Mouse (Mus musculus): ENCODE results near the gene Ppp1r9a. TPM values are rescaled to one million over a fixed set of nuclear protein-coding genes. Genes with fewer than 3 reads are reported as not detected.

The Ppp1r9a gene
- total RNA-seq, 4 experiments from 2014 or later, result 10.7 to 15.0 (median 12.8) TPM

DNA sequence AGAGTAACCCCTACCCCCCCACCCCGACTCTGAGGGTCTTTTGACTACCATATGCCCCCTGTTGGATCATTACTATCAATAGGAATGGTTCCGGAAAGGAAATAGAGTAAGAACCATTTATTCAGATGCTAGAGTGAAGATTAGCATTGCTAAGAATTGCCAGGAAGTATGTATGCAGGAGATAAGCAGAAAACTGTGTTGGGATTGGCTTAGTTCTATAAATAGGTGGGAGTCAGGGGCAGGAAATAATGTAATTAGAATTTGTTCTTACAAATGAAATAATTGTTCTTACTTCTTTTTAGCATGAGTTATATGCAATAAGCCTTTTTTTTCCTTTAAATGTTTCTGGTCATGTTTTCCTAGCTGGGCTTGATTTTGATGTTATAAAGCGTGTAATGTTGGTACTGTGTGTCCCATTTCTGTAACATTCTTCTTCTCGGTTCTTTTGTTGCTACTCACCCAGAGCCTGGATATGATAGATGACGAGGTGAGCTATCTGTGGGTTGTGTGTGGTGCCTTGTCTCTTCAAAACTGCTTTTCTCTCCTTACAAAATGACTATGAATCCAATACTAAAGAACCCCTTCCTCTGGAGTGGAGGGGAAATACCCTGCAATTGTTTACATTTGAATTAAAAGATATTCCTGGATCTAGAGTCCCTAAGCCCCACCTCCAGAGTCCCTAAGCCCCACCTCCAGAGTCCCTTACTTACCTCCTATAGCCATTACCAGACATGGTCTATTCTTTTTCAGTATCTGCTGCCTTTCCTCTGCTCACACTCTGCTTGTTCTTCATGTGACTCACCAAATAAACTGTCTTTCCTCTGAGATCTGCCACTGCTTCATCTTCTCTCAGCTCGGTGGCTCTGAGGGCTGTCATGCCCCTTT lies 254.1 kb downstream of the Ppp1r9a start:
- no peak for DNase-seq (ENCODE audit: low spot score)

DNA sequence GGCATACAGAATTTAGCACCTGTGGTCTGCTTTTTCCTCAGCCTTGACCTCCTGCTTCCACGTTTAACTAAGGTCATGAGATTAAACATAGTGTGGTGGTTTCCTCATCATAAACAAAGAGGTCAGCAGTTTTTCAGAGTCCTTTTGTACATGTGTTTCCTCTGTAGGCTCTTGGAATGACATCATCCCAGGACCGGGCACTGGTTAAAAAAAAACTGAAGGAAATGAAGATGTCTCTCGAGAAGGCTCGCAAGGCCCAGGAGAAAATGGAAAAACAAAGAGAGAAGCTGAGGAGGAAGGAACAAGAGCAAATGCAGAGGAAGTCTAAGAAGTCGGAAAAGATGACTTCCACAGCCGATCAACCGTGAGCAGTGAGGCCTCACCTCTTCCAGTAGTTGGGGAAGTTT lies 256.7 kb downstream of the Ppp1r9a start:
- DNase-seq (ENCODE audit: low spot score), result peak; percentile 16

DNA sequence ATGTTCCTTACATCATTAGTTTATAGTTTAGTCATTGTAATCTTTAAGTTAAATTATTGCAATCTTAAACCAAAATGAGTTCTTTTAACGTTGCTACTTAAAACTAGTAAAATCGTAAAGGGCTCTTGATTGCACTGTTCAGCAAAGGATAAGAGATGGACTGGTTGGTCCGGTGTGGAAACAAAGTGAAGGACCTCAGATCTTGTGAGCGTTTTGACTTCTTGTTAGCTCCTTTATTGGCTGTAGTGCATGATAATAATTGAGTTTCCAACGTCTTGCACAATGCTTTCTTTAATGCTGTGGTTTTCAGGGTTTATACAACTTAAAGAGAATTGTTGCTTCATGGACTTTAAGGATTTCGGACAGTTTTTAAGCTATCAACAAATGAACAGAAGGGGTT lies 259.3 kb downstream of the Ppp1r9a start:
- DNase-seq (ENCODE audit: low spot score), result no peak

DNA sequence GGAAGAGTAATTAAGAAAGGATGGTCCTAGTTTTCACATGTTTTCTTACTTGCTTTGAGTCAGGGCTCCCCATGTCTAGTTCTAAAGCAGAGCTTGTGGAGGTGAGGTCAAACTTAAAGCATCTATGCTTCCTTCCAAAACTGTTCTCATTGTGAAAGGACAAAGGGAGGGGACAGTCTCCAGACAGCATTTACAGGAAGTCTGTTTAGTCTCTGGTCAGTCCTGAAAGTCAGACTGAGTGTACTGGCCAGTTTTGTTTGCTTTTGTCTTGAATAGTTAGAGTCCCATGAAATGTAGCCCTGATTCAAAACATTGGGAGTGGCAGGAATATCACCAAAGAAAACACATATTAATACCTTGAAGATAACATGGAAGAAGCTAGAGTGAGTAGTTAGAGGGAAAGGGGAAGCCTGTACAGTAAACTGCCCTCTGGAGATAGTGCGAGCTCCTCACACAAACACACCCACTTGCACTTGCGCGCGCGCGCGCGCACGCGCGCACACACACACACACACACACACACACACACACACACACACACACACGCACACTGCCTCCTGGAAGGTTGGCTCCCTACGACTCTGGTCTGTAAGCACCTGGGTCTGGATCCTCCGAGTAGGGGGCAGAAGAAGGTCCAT lies 260.9 kb downstream of the Ppp1r9a start:
- DNase-seq (ENCODE audit: low spot score), result no peak

DNA sequence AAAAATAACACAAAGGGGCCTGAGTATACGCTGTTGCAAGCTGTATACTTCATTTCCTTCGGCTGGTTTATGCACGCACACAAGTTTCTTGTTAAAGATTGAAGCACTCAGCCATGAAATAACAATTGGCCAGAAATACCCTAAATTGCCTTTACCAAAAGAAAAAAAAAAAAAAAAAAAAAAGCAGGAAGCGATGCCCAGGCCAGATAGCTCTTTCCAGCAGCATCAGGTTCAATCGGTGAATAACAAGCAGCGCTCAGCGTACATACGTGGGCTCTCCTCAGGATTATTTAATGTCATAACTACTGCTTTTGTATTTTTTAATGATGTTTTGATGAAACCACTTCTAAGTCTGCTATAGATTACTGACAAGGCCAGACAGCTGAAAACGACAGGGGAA lies 262.1 kb downstream of the Ppp1r9a start:
- DNase-seq (ENCODE audit: low spot score), result no peak

DNA sequence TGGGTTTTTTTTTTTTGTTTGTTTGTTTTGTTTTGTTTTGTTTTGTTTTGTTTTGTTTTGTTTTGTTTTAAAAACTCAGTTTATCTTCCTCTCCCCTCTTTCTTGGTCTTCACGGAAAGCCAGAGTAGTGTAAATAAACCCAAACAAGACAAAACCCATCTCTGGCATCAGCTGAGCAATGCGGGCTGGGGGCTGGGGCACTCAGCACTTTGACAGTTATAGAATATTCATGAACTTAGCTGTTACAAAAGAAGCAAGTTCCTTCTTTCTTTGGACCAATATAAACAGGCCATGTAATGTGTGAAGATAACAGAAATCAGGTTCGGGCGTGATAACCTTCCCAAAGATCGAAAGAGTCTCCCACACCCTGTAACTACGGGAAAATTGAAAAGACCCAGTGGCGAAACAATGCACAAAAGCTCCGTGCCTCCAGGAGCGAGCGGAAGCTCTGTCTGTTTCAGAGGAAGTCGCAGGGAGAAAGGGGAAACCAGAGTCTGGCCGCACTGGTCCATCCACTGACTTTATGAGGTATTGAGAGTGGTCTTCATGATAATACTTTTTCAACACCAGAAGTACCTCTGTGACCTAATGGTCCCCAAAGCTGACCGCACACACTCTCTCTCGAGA lies 264.4 kb downstream of the Ppp1r9a start:
- peak; percentile 13 for DNase-seq (ENCODE audit: low spot score)

DNA sequence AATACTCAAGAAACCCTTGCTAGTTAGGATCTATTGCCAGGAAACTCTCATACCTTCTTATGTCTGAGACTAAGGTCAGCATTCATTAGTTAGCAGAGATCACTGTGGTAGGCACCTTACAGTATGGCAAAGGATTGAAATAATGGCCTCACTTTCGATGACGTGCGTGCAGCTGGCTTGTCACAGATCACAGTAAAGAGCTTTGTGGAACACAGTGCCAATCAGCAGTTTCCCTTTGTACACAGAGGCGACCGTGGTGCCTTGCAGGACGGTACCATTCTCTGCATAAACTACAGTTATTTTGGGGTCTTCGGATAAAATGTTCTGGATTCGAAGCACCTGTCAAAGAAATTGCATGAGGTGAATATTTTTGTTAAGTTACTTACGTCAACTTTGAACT lies 265.4 kb downstream of the Ppp1r9a start:
- no peak for DNase-seq (ENCODE audit: low spot score)

DNA sequence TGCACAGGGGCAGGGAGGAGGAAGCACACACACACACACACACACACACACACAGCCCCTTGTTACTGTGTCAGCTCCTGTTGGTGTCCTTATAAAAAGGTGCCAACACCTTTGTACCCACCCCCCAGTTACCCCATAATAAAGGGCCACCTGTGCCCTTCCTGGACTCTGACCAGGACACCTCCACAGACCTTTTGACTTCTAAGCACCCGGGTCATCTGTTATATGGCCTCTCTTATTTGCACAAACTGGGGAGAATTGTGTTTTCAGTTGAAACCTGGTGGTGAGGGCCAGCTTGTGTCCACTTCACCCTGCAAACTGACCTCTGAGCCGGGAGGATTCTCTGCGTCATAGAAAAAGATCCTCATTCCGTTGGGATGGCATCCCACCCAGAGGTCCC lies 268.7 kb downstream of the Ppp1r9a start:
- no peak for DNase-seq (ENCODE audit: low spot score)

DNA sequence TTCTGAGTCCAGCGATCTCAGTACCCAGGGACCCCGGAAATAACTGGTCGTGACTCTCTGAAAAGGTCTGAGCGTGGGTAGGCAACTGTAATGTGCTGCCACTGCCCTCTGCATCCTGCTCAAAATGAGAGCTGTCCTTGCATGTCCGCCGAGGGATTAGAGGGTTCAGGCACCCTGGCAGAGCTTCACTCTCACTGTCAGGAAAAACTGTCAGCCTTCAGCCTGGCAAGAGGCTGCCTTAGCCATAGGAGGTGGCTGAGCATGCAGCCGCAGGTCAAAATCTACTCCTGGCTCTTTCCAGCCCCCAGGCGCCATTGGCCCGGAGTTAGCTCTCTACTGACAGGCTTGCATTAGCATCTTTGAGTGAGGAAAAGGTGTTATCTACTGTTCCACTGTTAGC lies 269.9 kb downstream of the Ppp1r9a start:
- no peak for DNase-seq (ENCODE audit: low spot score)

DNA sequence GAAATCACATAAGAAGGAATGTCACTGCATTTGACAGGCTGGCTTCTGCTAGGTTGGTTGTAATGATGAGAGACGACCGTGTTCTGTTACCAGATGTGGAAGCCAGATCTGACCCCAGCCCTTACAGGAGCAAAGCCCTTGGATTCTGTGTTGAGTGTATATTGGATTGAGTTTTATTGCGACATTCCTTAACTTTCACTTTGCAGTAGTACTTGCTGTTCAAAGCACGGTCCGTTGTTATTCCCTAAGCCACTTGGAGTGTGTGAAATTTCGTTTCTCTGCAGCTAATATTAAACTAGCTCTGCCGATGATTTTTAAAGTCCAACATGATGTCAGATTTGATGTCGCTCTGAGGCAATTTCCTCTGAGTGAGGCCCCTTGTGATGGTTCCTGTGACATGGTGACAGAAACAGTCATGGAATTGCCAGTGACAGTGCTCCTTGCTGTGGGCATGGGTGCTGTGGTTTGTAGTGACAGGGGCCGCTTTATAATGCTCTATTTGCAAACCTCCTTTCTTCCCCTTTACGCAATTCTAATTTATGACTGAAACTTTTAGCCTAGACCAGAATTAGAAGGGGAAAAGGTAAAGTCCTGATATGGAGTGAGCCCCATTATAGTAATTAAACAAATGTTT lies 271.6 kb downstream of the Ppp1r9a start:
- no peak for DNase-seq (ENCODE audit: low spot score)

DNA sequence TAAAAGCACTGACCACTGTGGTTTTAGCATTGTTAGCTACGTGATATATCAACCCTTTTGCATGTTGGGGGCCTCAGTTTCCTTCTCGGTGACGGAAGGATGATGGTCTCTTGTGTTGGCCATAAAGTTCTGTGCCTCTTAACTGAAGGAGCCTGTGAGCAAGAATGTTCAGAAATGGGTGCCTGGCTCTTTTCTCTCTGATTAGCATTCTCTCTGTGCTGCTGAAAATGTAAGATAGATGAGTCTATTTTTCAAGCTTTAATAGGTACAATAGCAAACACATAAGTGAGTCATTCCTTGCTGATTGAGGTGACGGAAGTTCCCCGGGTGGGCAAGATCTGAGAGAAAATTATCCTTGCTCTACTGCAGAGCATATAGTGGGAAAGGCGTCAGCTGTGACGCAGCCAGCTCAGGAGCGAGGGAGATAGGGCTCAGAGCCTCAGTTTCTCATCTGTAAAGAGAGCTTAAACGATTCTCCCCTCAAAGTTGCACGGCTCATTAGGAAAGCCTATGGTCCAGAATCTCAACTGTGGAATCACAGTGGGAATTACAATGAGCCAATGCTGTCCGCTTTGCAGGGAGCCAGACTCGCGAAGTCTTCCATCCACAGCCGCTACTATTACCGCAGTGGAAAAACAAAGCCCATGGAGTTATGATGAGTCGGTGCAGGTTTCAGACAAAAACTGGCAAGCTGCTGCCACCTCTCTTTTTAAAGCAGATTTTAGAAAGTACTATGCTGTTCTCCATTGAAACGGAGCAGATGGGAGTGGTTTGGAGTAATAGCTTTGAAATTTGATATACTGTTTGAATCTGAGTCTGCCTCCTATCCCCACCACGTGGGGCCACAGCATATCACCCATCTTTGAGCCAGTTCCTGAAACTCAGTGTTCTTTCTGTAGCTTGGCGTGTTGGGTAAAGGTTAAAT lies 275.5 kb downstream of the Ppp1r9a start:
- DNase-seq (ENCODE audit: low spot score), result no peak

DNA sequence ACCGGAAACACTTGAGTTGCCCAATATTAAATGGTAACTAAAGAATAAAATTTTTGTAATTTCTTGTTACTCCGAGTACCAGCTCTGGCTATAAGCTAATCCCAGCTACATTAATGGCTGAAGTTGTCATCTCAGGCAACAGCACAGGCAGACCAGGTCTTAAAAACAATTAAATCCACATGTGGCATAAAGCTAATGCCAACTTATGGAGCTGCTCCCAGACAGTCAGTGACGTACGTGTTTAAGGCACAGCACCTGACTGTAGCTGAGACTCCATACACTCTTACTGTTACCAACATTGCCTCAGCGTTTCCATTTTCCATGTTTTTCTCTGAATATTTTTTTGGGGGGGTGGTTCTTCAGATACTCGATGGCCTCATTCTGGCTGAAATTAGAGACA lies 276.5 kb downstream of the Ppp1r9a start:
- no peak for DNase-seq (ENCODE audit: low spot score)

DNA sequence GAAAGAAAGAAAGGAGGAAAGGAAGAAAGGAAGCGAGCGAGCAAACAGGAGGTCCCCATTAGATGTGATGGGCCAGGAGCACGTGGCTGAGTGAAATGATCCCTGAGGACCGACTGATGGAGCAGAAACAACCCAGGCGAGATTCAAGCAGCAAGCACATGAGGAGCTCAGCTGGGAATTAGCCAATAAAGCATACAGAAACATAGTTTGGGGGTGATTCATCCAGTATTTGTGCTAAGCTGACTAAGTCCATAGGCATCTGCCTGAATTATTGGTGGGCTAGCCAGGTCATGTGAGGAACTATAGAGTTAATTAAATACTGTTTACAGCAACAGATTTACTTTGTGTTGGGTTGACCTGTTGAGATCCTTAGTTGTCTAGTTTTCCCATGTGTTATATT lies 277.9 kb downstream of the Ppp1r9a start:
- no peak for DNase-seq (ENCODE audit: low spot score)

DNA sequence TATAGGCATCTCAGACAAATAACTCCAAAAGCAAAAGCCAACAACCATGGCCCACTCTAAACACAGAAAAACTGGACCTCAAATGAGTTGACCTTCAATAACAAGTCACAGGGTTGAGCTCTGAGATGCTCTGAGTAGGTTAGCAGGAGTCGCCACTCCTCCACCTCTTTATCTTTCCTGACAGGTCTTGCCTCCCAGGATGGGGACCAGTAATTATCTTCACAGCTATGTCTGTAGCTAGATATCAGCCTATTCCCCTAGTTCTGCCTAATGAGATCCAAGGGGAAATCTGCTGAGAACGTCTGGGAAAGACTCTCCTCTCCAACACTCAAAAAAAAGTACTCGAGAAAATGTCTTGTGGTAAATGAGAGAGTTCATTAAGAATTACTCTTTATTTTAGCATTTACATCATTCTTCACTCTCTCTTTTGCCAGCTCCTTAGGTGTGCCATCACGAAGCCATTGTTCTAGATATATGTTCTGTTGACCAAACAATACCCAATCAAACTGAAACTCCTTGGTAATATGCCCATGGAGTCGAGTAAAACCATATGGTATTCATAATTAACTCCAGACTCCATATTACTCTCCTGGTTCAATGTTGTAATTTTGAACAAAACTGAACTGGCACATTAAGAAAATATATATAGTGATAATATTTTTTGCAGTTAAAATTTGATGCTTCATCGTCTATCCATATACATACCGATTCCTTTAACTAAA lies 283.7 kb downstream of the Ppp1r9a start:
- no peak for DNase-seq (ENCODE audit: low spot score)

DNA sequence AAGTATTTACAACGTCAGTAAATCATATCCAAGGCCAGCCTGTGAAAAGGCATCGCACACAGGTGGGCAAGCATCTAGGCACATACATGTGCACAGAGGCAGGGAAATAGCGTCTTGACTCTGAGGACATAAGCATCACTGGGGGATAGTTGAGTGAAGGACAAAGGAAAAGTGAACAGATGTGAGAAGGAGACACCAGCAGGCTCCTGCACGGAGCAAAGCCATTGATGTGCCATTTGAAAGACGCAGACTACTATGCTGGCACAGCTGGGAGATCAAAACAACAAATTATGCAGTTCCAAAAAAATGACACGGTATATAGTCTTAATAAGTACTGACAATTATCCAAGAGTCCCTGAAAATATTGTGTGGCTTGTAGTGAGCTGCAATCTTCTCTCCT lies 284.9 kb downstream of the Ppp1r9a start:
- no peak for DNase-seq (ENCODE audit: low spot score)

DNA sequence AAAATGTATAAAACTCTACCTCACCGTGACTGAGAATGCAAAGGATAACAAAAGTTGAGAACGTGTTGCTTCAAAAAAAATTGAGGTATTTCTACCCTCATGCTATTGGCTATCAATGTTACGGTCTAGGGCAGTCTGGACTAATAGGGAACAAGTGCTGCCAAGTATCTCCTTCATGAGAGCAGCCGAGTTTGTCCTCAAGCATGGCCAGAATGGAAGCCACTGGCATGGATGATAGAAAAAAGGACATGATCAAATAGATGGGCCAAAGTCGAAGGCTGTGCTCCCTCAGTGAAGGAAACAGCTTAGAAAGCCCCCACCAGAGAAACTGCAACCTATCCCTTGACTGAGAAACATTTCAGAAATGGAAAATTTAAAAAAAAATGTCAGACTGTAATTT lies 285.3 kb downstream of the Ppp1r9a start:
- DNase-seq (ENCODE audit: low spot score), result no peak

DNA sequence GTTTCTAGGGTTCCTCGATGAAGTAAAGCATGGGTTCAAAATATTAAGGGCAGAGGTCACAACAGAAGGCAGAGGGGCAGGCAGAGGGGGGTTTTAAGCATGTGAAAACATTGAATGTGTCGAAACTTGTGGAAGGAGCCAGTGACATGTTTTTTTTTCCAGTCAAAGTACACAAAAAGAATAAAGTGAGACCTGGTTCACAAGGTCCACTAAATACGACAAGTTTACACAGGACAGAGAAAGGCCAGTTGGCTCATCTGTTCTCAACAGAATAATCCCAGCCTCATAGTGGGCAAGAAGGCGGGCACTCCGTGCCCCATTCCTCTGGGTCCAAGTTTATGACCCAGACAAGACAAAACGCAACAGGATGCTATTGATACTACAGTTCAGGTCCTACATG lies 286.2 kb downstream of the Ppp1r9a start:
- DNase-seq (ENCODE audit: low spot score), result no peak

DNA sequence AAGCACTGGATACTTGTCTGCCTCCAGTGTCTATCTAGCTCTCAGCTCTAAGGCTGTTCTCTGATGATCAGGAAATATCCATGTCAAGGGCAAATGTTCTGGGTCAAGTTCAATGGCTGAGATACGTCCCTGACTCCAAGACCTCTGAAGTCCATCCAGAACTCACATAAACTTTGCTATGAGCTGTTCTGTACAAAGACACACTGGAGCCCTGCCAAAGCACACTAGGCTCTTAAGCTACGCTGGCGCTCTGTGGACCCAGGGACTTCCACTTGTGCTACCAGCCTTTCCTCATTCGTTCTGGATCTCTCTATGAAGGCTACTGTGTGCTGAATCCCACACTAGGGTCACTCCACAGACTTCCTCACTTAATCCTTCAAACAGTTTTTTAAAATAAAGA lies 286.8 kb downstream of the Ppp1r9a start:
- no peak for DNase-seq (ENCODE audit: low spot score)

DNA sequence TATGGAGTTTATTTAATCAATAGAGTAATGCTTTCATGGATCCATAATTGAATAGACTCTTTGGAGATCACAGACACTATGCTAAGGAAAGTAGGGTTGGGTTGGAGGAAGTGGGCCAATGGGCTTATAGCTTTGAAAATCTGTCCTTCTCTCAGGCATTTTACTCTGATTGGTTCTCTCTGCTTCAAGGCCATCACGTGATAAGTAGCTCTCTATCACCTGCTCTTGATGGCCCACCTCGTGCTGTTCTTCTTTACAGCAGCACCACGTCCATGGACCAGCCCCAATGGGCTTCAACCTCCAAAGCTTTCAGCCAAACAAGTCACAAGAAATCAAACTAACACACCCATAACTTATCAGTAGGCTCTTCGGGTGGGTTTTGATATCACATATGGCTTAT lies 288.0 kb downstream of the Ppp1r9a start:
- no peak for DNase-seq (ENCODE audit: low spot score)

DNA sequence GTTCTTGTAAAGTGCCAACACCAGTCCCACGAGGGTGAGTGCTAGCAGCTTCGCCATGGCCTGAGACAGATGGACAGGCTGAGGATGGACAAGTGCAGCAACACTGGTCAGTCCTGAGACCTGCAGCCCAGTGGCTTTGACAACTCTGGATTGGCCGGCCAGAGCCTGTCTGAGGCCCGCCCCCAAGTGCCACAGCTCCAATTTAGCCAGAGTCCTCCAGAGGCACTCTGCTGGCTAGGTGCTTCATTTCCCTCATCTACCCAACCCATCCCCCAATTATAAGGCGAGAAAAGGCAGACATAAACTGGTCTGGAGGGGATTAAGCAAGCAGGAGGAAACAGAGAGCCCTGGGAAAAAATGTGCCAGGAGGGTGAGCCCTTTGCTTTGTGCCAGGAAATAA lies 291.0 kb downstream of the Ppp1r9a start, which contains the start of gene Pon1:
Gene Pon1 (minus strand): TSS at position 254 of the 400 bp plus-strand sequence.
- DNase-seq (ENCODE audit: low spot score), result no peak

Measured in heart, adult 8-10 months (tissue).